Mouse (Mus musculus) cerebellum, adult 18-20 months (tissue): ENCODE data around the gene Asxl1.

ENCODE experiments used
- DNase-seq, 2 experiments: peaks; one replicate each; pipeline ENCODE4 v3.0.0; 2021

Gene Asxl1

DNA sequence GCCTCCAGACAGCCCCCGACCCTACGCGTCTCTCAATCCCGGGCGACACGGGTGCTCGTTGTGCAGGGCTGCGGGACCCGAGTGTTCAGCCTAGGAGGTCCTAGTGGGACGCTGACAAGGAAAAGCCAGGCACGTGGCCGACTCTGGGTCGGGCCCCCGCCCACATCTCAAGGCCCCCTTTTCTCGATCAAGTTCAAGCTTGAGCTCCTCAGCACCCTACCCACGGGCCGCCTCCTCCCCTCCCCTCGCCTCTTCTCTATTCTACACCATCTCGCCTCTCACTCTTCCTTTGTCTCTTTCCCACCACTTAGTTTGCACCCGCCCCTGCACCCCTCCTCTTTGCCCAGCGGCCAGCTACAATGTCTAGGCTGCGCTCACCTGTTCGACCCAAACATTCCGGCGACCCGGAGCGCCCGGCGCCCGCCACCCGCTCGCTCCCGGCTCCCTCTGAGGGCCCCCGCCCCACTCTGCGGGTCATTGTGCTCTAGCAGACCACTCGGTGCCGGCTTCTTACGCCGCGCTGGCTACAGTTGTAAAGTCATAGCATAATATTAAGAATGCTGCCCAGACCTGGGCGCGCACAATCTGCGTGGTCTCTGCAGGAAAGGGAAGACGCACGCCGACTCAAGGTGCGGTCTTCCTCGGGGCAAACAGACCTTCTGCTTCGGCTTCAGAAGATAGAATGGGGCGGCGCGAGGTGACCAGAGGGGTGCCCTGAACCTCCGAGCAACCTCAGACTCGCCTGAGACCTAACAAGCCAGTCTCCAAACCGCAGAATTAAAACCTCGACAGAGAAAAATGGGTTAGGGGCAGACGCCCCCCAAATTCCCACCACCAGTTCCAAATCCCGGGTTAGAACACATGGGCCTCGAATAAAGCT, 99.7 kb downstream of the Asxl1 start:
- DNase-seq = peak in 1 of 2 experiments; percentile 31

DNA sequence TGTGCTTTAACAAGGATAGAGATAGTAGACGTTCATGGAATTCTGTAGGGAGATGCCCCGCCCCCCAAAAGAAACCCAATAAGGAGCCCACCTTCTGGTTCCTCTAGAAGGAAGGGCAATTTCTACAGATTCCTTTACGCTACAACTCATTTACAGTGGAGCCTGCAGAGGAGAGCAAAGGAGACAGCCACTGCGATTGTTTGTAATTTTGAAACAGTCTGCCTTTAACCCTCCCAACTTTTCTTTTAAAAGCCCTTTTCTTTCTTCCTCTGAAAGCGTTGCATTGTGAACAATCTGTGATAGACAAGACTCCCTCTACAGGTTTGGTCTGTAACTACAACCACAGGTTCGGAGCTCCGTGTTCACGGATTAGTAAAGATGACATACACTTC, 100.4 kb downstream of the Asxl1 start:
- DNase-seq = peak; percentile 64 to 73

DNA sequence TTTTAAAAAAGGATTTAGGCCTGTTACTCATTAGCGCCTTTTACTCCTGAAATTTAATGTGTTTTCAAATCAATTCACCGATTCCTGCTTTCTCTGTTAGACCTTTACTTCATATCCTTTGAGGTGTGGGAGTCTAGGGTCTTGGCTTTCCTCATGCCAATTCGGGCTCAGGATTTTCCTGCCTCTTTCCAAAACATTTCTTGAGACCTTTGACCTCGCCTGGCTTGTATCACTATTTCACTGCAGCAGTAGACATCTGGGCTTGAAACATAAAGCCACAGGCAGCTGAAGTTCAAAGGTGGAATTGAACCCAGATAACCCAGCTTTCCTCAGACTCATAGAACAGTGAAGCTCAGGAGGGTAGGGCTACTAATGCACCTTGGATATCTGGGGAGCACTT, 100.8 kb downstream of the Asxl1 start:
- no peak for DNase-seq

DNA sequence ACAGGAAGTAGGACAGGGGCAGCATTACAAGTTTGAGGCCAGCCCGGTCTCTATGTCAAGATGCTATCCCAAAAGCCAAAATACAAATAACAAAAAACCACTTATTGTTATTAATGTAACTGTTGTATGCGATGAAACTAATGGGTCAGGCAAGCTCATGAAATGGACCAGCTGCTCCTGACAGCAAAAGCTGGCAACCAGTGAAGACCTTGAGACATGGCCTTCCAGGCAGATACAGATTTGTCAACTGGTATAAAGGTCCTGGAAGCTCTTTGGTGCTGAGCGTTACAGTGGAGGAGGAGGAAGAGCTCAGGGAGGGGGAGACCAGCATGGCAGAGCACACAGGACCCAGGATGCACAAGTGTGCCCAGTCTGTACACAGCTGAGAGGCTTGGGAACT, 102.1 kb downstream of the Asxl1 start:
- no peak for DNase-seq

DNA sequence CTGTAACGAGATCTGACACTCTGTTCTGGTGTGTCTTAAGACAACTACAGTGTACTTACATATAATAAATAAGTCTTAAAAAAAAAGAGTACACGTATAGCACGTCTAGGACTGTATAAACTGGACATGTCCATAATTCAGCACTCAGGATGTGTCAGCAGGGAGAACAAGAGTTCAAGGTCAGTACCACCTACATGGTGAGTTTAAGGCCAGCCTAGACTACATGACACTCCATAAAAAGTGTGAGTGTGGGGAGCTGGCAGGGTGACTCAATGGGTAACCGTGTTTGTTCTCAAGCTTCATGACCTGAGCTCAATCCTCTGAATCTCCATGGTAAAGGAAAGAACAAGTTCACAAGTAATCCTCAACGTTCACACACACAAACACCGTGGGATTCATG, 102.9 kb downstream of the Asxl1 start:
- DNase-seq = no peak
